Mouse (Mus musculus) forebrain, embryonic 13.5 days (tissue): ENCODE data around the gene Trpm1. TPM values are rescaled to one million over a fixed set of nuclear protein-coding genes. Genes with fewer than 3 reads are reported as not detected.
"Not testable (repeated sequence)": the region's sequence is repeated elsewhere in the genome, so short reads cannot be mapped to it uniquely, and the experiment has no call there.

Source experiments
- ATAC-seq: fragments of 200-750 bp; cut with Nextera tagmentation; 2 replicates; pipeline ENCODE4 v1.8.0; 2017
- H3K27ac ChIP-seq: fragments of 300-500 bp; sonication (generic); 2 replicates; pipeline ENCODE4 v1.5.1; 2015; ENCODE audit warnings: inconsistent platforms, mild to moderate bottlenecking, moderate library complexity
- H3K27me3 ChIP-seq: fragments of 300-500 bp; sonication (generic); 2 replicates; pipeline ENCODE4 v1.6.1; 2015; ENCODE audit warnings: mild to moderate bottlenecking, inconsistent platforms
- H3K36me3 ChIP-seq: fragments of 300-500 bp; sonication (generic); 2 replicates; pipeline ENCODE4 v1.6.1; 2015; ENCODE audit warnings: mild to moderate bottlenecking, inconsistent platforms; ENCODE audit not compliant: poor library complexity, severe bottlenecking
- H3K4me1 ChIP-seq: fragments of 300-500 bp; sonication (generic); 2 replicates; pipeline ENCODE4 v1.6.1; 2015; ENCODE audit warnings: inconsistent platforms
- H3K4me2 ChIP-seq: fragments of 300-500 bp; sonication (generic); 2 replicates; pipeline ENCODE4 v1.6.1; 2015; ENCODE audit warnings: inconsistent platforms, mild to moderate bottlenecking, moderate library complexity
- H3K4me3 ChIP-seq: fragments of 300-500 bp; sonication (generic); 2 replicates; pipeline ENCODE4 v1.5.1; 2015; ENCODE audit warnings: mild to moderate bottlenecking, inconsistent platforms
- H3K9ac ChIP-seq: fragments of 300-500 bp; sonication (generic); 2 replicates; pipeline ENCODE4 v1.6.1; 2015; ENCODE audit warnings: mild to moderate bottlenecking, inconsistent platforms
- H3K9me3 ChIP-seq: fragments of 300-500 bp; sonication (generic); replicated peaks from 2 replicates; pipeline ENCODE4 v1.6.1; 2016; ENCODE audit warnings: inconsistent platforms
- WGBS: fragments of 180-500 bp; shearing (Covaris S2); methylation state at CpG from one replicate; pipeline ENCODE4 v1.1.7; 2015; 5-methylcytosine and 5-hydroxymethylcytosine counted together
- polyA plus RNA-seq: library from polyadenylated mRNA; unstranded; fragments of >200 nt; fragmentation: Nextera tagmentation; extraction: Ambion mirVana; gene quantifications from 2 replicates; pipeline ENCODE4 v1.2.1, GENCODE M21; 2015

Gene Trpm1
- polyA plus RNA-seq = 0.13 and 0.47 TPM in 2 replicates

DNA sequence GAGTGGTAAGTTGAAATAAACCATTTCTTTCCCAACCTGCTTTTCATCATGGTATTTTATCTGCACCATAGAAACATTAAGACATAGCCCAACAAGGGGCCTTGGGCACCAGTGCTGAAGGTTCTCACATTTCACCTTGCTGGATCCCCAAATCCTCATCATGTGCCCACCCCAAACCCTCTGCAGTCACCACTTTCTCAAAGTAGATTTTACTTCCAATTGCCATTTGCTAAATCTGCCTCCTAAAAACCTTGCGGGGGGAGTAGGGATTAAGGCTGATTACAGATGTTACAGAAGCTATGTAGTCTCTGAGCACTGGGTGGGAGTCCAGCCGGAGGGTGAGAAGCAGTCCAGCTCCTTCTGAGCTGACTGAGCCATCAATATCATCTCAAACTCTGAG, at the start of gene Trpm1:
Gene Trpm1 (plus strand): TSS at position 301 of the 400 bp plus-strand sequence.
- 91% methylated on average over 2 of the region's 2 CpGs for whole genome bisulfite sequencing
- Histone ChIP-seq H3K9ac (no peak within 1 kb of the TSS), H3K4me3 (no peak within 1 kb of the TSS), H3K27ac (no peak within 1 kb of the TSS), H3K36me3 (no peaks in the 10 kb centered on the region), H3K4me1 (peaks cover 10% of the 10 kb centered on the region; the same call in 1 of the 2 replicates), H3K9me3 (no peaks in the 10 kb centered on the region), H3K27me3 (no peaks in the 10 kb centered on the region), H3K4me2 (no peak within 1 kb of the TSS)
- ATAC-seq = no peak

DNA sequence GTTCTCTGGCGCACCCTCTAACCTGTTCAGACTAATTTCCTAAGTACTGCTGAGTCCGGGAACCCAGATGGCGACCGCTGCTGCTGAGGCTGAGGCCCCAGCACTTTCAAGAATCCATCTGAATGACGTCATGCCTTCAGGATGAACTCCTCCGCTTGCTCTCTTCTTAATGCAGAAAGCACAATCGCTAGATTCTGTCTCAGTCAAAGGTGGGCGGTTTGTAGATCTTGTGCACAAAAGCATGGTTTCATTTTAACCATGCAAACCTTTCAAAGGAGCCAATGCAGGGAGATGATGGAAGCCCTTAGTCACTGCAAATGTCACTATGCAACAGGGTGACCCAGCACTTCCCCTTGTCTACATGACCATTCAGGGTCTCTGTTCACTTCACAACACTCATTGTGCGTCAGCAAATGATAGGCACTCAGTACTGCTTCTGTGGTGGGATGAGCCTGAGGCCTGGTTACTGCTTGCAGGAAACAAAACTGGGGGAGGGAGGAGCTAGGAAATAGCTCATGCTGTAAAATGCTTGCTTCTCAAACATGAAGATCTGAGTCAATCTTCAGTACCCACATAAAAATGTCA, 31.4 kb upstream of the Trpm1 start:
- H3K9ac ChIP-seq = no peak overlapping the region
- 84% methylated on average over 9 of the region's 9 CpGs for WGBS
- no peak overlapping the region for H3K4me2 ChIP-seq
- no peak overlapping the region for H3K4me3 ChIP-seq
- no peaks in the 10 kb centered on the region for H3K27me3 ChIP-seq
- no peak overlapping the region for H3K27ac ChIP-seq
- no peaks in the 10 kb centered on the region for H3K36me3 ChIP-seq
- no peaks in the 10 kb centered on the region for H3K4me1 ChIP-seq
- no peaks in the 10 kb centered on the region for H3K9me3 ChIP-seq
- ATAC-seq = no peak

DNA sequence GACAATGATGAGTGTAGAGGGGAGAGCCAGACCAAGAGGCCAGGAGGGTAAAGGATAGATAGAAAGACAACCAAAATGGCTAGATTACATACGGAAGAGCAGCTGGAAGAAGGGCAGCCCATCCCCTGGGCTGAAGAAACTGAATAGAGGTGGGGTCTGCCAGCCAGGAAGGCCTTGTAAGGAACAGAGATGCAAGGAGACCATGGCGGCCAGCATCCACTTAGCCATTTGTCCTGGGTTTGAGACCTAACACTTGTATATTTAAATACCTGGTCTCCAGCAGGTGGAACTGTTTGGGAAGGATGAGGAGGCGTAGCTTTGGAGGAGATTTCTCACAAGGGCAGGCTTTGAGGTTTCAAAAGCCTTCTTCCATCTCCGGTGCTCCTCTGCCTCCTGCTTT, 29.9 kb upstream of the Trpm1 start:
- H3K4me2 ChIP-seq = no peak overlapping the region
- no peak overlapping the region for H3K27ac ChIP-seq
- H3K9me3 ChIP-seq = no peaks in the 10 kb centered on the region
- WGBS = 91% methylated on average over 4 of the region's 4 CpGs
- no peak overlapping the region for H3K9ac ChIP-seq
- H3K27me3 ChIP-seq = no peaks in the 10 kb centered on the region
- H3K4me1 ChIP-seq = no peaks in the 10 kb centered on the region
- no peak for ATAC-seq
- no peak overlapping the region for H3K4me3 ChIP-seq
- H3K36me3 ChIP-seq = no peaks in the 10 kb centered on the region

DNA sequence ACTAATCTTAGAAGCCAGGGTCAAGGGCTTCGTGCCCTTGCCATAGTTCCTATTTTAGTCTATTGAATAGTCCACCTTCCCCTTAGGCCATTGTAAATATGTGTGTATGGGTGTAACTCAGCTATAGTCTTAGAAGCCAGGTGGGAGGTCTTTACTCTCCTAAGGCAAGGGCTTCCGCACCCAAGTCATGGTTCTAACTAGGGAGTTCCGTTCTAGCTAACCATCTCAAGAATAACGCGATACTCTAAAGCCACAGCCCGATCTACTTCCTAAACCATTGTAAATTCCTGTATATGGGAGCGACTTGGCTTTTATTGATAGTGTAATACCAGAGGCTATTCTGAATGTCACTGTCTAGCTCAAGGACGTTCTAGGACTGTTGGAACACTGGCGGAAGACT, 27.6 kb upstream of the Trpm1 start:
- H3K27me3 ChIP-seq, H3K9me3 ChIP-seq, H3K27ac ChIP-seq, H3K4me2 ChIP-seq, ATAC-seq, H3K9ac ChIP-seq, H3K4me1 ChIP-seq, H3K4me3 ChIP-seq, H3K36me3 ChIP-seq: not testable (repeated sequence)
- WGBS = 93% methylated on average over 9 of the region's 9 CpGs

DNA sequence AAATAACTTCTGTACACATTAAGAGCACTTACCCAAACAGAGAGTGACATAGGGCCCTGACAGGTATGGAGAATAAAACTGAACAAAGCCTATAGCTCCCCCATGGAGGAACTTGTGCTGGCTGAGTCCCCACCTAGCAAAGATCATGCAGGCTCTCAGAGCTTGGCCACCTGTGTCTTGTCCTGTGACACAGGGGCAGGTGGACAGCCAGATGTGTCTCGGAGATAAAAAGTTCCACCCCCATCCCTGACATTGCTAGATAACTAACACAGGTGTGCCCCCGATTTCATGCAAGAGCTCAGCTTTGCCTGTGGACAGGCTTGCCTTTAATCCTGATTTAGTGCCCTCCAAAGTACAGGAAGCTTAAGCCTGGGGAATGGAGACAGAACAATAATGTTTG, 13.8 kb upstream of the Trpm1 start:
- H3K4me1 ChIP-seq = no peaks in the 10 kb centered on the region
- no peak overlapping the region for H3K4me2 ChIP-seq
- ATAC-seq = no peak
- H3K4me3 ChIP-seq = no peak overlapping the region
- no peak overlapping the region for H3K9ac ChIP-seq
- no peaks in the 10 kb centered on the region for H3K36me3 ChIP-seq
- WGBS = 85% methylated on average over 2 of the region's 2 CpGs
- H3K27me3 ChIP-seq = no peaks in the 10 kb centered on the region
- H3K9me3 ChIP-seq = no peaks in the 10 kb centered on the region
- no peak overlapping the region for H3K27ac ChIP-seq

DNA sequence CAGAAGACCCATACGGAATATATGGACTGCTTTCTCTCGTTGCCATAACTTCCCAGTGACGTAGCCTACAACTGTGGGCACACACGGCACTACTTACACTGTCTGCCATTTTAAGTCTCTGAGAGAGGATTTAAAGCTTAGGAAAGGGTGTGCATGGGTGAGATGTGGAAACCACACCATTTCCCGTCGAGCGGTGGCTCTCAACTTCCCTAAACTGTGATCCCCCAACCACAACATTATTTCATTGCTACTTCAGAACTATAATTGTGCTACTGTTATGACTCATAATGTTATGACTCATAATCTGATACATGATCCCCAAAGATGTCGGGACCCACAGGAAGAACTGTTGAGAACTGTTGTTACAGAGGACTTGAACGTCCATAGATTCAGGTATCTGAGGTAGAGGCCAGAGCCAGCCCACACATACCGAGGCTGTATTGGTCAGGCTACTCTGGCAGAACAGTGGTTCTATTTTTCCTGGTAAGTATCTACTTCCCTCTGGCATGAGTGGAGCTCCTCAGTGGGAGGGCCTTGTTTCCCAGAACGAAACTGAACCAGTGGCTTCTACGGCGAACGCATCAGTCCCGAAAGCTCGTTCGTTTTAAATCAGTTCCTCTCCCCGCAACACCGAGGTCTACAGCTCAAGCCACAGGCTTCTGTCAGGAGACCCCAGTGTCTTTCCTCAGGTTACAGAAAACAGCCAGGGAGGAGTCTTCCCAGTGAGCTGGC, 12.2 kb upstream of the Trpm1 start:
- H3K27ac ChIP-seq = no peak overlapping the region
- no peaks in the 10 kb centered on the region for H3K9me3 ChIP-seq
- no peak overlapping the region for H3K4me3 ChIP-seq
- WGBS = 94% methylated on average over 19 of the region's 19 CpGs
- H3K27me3 ChIP-seq = no peaks in the 10 kb centered on the region
- no peaks in the 10 kb centered on the region for H3K4me1 ChIP-seq
- no peak overlapping the region for H3K9ac ChIP-seq
- no peak for ATAC-seq
- no peak overlapping the region for H3K4me2 ChIP-seq
- H3K36me3 ChIP-seq = no peaks in the 10 kb centered on the region

DNA sequence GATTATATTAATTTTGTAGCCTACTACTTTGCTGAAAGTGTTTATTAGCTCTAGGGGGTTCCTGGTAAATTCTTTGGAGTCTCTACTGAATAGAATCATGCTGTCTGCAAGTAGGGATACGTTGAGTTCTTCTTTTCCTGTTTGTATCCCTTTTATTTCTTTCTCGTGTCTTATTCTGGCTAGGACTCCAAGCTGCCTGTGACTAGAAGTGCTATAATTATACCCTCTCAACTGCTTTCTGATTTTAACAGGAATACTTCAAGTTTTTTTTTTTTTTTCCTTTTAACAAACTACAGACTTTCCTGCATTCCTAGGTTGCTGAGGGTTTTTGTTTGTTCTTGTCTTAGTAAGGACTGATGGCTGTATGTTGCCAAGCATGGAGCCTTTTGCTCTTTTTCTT, 4.3 kb upstream of the Trpm1 start:
- WGBS = 54% methylated on average over 2 of the region's 2 CpGs
- no peaks in the 10 kb centered on the region for H3K9me3 ChIP-seq
- no peak overlapping the region for H3K4me3 ChIP-seq
- no peak for ATAC-seq
- no peaks in the 10 kb centered on the region for H3K27me3 ChIP-seq
- H3K4me1 ChIP-seq = no peaks in the 10 kb centered on the region
- H3K4me2 ChIP-seq = no peak overlapping the region
- no peak overlapping the region for H3K9ac ChIP-seq
- H3K27ac ChIP-seq = no peak overlapping the region
- H3K36me3 ChIP-seq = no peaks in the 10 kb centered on the region

DNA sequence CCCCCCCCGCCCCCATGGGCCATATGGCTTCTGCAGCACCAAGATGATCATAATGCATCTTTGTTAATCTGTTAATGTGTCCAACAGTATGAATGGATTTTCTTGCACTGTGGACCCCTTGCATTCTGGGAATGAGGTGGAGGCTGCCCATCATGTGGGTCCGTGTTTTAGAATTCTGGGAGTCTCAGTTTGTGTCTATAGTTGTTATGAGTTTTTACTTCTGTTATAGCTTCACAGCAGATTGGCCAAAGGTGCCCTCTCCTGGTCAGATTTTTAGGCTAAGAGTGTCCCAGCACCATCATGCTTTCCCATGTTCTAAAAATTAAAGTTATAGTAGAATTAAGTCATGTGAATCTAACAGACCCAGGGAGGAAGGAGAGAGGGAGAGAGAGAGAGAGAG, 3.9 kb upstream of the Trpm1 start:
- WGBS = 51% methylated on average over 2 of the region's 2 CpGs
- no peak for ATAC-seq

DNA sequence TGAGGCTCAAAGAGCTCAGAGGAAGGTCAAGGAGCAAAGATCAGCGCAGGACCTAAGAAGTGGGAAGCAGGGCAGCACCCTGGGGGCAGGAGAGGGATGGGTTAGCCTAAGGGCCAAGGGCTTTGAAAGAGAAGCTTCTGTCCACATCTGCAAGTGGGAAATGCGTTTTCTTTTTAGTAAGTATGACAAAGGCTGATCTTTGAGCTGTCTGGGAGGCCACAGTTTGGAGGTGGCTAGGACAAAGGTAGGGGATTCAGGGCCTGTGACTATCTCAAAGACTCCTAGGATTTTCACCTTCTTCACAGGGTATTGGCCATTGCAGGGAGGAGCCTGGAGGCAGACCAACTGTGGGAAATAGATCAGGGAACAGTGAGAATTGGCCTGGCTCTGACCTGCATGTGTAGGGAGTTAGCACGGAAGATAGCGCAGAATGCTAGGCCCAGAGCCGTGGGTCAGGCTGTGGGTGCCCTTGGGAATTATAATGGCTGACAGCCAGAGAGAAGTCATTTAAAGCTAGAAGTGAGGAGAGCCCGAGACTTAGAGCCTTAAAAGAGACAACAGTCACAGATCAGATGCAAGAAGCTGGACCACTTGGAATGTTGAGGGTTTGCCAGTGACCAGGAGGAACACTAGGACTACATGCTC, 3.1 kb upstream of the Trpm1 start:
- H3K4me3 ChIP-seq = no peak overlapping the region
- H3K27ac ChIP-seq = no peak overlapping the region
- H3K9me3 ChIP-seq = no peaks in the 10 kb centered on the region
- ATAC-seq = no peak
- H3K4me2 ChIP-seq = no peak overlapping the region
- no peaks in the 10 kb centered on the region for H3K36me3 ChIP-seq
- no peaks in the 10 kb centered on the region for H3K27me3 ChIP-seq
- H3K9ac ChIP-seq = no peak overlapping the region
- H3K4me1 ChIP-seq = peaks cover 6% of the 10 kb centered on the region; the same call in 1 of the 2 replicates
- WGBS = 78% methylated on average over 6 of the region's 6 CpGs

More for the DNA sequence above, 3.9 kb upstream of the Trpm1 start:
- Histone ChIP-seq H3K27ac (no peak overlapping the region), H3K4me1 (no peaks in the 10 kb centered on the region), H3K9ac (no peak overlapping the region), H3K36me3 (no peaks in the 10 kb centered on the region), H3K9me3 (no peaks in the 10 kb centered on the region), H3K27me3 (no peaks in the 10 kb centered on the region), H3K4me3 (no peak overlapping the region), H3K4me2 (no peak overlapping the region)

DNA sequence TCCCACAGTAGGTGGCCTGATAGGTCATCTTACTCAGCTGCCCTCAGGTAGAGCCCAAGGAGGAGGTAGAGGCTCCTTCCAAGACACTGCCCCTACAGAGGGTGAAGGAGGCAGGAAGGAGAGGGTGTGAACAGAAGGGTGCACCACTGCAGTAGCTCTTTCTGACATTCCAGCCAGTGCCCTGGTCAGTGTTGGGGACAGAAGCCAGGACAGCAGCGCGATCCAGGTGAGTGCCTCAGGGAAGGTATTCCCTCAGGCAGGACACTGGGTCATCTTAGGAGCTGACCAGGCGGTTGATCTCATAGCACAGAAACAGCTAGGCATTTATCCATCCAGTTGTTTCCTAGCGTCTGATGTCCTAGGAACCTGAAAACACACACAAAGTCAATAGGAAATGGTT, 1.6 kb downstream of the Trpm1 start:
- H3K9ac ChIP-seq = no peak overlapping the region
- 69% methylated on average over 4 of the region's 4 CpGs for WGBS

DNA sequence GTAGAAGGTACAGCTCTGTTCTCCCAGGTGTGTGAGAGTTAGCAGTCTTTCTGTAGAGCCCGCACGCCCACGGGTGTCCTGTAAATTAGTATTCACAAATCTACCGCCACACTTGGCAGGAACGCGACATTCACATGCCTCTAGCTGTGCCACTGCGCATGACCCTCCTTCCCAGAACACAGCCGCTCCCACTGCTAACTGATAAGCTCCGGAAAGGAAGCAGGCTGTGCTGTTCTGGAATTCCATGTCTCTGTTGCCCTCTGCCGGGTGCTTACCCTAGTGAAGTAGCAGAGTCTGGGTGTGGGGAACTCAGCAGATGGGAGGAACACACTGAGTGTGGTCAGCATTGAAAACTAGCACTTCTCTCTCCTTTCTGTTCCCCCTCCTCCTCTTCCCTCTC, 2.1 kb downstream of the Trpm1 start:
- H3K9ac ChIP-seq = no peak overlapping the region
- H3K36me3 ChIP-seq = no peaks in the 10 kb centered on the region
- peak; percentile 90 for ATAC-seq
- no peak overlapping the region for H3K4me3 ChIP-seq
- H3K27me3 ChIP-seq = no peaks in the 10 kb centered on the region
- no peaks in the 10 kb centered on the region for H3K9me3 ChIP-seq
- 15% methylated on average over 10 of the region's 10 CpGs for WGBS
- no peak overlapping the region for H3K27ac ChIP-seq
- peaks cover 23% of the 10 kb centered on the region for H3K4me1 ChIP-seq
- peak overlapping the region; percentile 44 for H3K4me2 ChIP-seq

More for the DNA sequence above, 1.6 kb downstream of the Trpm1 start:
- Histone ChIP-seq H3K9me3 (no peaks in the 10 kb centered on the region), H3K4me1 (peaks cover 23% of the 10 kb centered on the region), H3K4me3 (no peak overlapping the region), H3K27ac (no peak overlapping the region), H3K27me3 (no peaks in the 10 kb centered on the region), H3K4me2 (peak overlapping the region; percentile 44), H3K36me3 (no peaks in the 10 kb centered on the region)
- ATAC-seq = no peak

DNA sequence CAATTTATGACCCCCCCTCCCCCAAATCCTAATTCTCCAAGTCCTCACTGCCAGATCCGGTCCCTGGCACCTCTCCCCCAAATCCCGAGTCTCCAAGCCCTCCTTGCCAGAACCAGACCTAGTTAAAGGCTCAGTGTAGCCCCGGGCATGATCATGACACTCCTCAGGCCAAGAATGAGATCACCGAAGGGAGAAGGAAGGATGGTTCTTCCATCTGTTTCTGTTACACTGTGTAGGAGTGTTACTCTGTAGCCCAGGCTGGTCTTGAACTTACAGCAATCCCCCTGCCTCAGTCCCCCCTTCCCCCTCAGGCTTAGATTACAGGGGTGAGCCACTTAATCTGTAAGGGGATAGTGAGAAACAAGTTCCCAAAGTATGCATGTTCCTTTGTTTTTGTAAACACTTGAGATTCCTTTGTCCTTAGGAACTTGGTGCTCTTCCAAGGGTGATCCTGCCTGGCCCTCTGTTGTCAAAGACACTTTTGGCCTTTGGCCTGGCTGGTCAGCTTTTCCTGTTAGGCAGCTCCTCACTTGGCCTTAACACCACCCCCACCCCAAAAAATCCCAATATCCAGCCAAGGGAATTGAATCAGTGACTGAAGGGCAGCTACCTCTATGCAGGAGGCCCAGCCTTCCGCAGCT, 2.8 kb downstream of the Trpm1 start:
- peak; percentile 28; the same call in 1 of the 2 replicates for ATAC-seq

More for the DNA sequence above, 2.8 kb downstream of the Trpm1 start:
- Histone ChIP-seq H3K4me3 (no peak overlapping the region), H3K4me1 (peaks cover 23% of the 10 kb centered on the region), H3K36me3 (no peaks in the 10 kb centered on the region), H3K9ac (no peak overlapping the region), H3K9me3 (no peaks in the 10 kb centered on the region), H3K27ac (no peak overlapping the region), H3K27me3 (no peaks in the 10 kb centered on the region), H3K4me2 (no peak overlapping the region)
- 72% methylated on average over 5 of the region's 5 CpGs for WGBS
